Mouse (Mus musculus): ENCODE measurements around the gene Plaa. TPM values are rescaled to one million over a fixed set of nuclear protein-coding genes. Genes with fewer than 3 reads are reported as not detected.

Plaa gene
- total RNA-seq, 1 experiment from 2014 or later = 62.8 TPM

DNA sequence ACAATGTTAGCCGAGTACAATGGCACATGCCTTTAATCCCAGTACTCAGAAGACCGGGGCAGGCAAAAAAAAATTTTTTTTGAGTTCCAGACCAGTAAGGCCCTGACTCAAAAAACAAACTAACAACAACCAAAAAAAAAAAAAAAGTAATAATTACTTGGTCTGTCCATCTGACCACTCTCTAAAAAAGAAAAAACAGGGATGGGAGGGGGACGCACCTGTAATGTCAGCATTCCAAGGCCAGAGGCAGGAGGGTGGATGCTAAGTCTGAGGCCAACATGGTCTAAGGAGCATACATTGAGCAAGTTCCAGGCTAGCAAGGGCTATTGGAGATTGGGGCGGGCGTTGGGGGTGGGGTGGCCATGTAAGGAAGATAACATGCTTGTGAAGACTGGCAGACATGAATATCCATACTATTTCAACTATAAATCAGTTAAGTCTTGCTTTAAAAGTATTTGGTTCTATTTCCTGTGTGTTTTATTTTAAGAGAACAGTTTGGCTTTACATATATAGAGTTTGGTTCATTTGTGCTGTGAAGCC is 48.0 kb downstream of the Plaa start:
- DNase-seq = no peak

DNA sequence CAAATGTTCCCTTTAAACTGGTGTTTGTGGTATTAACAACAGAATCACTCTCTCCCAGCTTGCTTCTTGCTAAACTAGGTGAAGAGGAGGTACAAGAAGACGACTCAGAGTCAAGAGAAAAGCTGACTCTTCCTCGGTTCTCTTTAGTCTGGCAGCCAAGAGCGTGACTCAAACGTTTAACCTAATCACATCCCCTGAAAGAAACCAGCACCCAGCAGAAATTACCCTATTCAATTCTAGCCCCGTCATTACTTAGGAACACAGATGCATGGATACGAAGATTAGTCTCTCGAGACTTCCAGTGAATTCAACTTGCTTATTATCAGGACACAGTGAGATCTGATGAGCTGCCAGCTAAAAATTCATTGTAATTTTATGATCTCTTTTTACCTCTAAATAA is 58.7 kb downstream of the Plaa start:
- no peak for DNase-seq

DNA sequence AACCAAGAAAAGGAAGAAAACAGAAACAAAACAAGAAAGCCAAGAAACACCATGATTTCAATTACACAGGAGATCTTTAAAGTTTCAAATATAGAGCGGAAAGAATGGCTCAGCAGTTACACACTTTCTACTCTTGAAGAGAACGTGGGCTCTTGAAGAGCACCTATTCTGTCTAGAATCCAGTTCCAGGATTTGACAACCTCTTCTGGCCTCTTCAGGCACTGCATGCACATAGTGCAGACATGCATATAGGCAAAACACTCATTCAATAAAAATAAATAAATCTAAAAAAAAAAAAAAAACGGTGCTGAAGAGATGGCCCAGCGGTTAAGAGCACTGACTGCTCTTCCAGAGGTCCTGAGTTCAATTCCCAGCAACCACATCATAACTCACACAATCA is 60.0 kb downstream of the Plaa start:
- no peak for DNase-seq

DNA sequence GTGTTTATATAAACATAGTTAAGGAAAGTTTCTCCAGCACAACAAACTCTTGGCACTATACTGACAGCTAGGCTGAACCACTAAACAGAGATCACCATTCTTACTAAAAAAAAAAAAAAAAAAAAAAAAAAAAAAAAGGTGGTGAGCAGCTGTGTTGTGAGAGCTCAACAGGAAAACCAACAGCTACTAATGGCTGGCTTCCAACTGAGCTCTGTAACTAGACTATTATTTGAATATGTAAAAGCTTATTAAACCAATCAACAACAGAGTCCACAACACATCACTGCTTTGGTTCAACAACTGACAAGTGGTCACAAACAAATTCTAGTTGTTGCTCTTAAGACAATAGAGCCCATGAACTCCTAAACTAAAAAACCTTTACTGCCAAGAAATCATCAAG is 69.8 kb downstream of the Plaa start:
- DNase-seq = no peak

DNA sequence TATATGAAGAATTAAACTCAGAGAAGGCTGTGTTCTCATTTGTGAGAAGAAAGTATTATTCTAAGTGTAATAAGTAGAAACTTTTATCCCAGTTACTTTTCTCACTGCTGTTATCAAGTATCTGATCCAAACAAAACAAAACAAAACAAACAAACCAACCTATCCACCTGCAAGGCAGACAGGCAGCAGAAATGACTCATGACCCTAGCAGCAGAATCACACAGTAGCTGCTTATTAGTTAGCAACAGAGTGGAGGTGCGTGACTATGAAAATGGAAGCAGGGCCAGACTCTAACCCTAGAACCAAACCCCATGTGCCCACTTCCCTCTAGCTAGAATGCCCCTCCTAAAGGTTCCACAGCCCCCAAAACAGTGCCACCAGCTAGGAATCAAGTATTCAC is 73.6 kb downstream of the Plaa start:
- no peak for DNase-seq

DNA sequence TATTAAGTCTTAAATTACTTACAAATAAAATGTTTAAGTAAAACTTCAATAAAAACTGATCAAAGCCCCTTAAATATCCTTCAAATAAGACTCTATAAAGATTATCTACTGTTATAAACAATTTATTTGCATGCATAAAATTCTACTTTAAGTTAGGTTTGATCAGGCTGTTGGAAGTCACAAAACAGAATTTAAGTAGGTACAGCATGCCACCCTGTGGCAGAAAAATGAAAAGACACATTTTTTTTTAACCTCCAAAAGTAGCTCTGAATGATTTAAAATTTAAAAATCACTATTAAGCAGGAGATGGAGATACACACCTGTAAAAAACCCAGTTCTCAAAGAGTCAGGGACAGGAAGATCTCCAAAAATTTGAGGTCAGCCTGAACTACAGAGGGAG is 79.7 kb downstream of the Plaa start:
- no peak for DNase-seq

DNA sequence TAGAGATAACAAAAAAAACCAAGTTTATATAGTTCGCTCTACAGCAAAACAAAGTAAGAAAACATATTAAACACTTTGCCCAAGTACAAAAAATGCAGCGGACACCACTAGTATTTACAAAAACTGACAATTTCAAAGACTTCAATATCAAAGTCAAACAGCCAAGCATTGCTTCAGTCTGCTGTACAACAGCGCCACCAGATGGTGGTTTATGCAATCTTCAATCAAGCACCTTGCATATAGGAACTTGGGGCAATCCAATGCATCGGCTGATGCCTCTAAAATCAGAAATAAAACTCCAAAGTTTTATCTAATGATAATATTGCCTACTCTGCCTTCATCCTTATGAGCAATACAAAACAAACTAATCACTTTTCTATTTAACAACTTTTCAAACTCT is 85.4 kb downstream of the Plaa start:
- peak; percentile 59 for DNase-seq

Other genes starting within 250 kb of the Plaa start
- not detected in 2 replicates for gene Gm10306, start 46.7 kb downstream of the Plaa start, total RNA-seq (2021)
- gene Caap1, start 46.4 kb downstream of the Plaa start, total RNA-seq (2021) = 10.5 and 11.9 TPM in 2 replicates
- 17.0 and 17.7 TPM in 2 replicates for gene Ift74, start 11.2 kb upstream of the Plaa start, total RNA-seq (2021)
- not detected in 2 replicates for gene Lrrc19, start 46.9 kb upstream of the Plaa start, total RNA-seq (2021)
- gene Tek, start 136.0 kb upstream of the Plaa start, total RNA-seq (2021) = 47.1 TPM in 2 replicates